Mouse (Mus musculus) frontal cortex, adult 2 months (tissue): Measurements from ENCODE around the gene Wnt5b. TPM values are rescaled to one million over a fixed set of nuclear protein-coding genes. Genes with fewer than 3 reads are reported as not detected.

Source experiments
- DNase-seq, 2 experiments: peaks; one replicate each; pipeline ENCODE4 v3.0.0; 2022; ENCODE audit warnings: low spot score in 1 of 2; ENCODE audit errors: extremely low spot score in 1 of 2
- polyA plus RNA-seq: library from polyadenylated mRNA; depleted of rRNA; stranded (reverse); fragments of >200 nt; gene quantifications from 2 replicates; pipeline ENCODE4 v1.2.3, GENCODE M21; 2012

Gene Wnt5b
- polyA plus RNA-seq, 1 experiment = 2.8 TPM

DNA sequence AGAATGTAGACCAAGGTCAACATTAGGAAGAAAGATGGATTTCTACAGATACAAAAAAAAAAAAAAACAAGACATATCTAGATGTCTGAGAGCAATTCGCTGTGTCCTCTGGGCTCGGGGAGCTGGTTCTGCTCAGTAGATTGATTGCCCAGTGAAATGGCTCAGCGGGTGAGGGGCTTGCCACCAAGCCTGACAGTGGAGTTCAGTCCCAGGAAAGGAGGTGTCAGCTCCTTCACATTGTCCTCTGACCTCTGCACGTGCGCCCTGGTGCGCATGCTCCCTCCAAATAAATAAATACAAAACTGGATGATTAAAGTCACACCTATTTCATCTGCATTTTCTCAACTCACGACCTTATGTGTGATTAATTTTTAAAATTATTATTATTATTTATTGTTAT lies 124.7 kb downstream of the Wnt5b start:
- no peak for DNase-seq

DNA sequence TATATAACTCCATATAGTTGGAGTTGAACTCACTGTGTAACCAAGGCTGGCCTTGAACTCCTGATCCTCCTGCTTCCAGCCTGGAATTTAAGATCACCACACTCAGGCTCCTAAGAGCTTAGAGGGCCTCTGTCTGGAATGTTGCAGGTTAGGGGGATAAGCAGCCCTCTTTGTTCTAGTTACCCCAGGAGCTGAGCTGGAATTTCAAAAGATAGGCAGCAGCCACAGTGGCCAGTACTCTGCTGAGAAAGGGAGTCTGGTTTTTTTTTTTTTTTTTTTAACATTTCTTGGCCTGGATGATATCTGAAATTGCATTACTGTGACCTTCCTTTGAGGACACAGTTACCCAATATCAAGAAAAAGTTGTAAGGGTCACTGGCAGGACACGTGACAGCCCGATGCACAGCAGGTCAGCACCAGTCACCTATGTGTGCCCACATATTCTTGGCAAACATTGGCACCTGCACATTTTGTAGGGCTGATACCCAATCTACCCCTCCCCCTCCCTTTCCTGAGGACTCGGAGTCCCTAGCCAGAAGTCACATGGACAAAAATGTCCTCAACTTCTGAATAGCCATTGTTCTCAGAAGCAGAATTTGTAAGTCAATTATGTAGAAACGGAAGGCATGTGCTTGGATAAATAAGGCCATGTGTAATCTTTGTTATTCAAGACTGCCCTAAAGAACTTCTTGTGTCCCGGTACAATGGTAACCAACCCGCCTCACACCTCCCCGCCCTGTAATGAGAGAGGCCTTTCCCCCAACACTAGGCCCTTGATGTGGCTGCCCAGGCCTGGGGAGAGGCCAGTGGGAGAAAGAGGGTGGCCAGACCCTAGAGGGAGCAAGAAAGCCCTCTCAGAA lies 125.5 kb downstream of the Wnt5b start:
- peak; percentile 25 to 57 for DNase-seq

DNA sequence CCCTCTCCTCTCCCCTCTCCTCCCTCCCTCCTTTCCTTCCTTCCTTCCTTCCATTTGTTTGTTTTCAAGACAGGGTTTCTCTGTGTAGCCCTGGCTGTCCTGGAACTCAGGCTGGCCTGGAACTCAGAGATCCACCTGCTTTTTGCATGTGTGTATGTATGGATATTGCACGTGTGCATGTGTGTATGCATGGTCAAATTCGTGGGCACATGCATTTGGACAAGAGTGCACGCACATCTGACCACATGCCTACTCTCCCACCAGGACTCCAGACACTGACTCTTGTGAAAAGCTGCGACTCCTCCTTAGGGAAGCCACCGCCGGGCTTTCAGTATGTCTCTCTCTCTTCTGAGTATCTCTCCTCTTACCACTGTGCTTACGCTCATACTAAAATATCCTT lies 126.3 kb downstream of the Wnt5b start:
- no peak for DNase-seq

DNA sequence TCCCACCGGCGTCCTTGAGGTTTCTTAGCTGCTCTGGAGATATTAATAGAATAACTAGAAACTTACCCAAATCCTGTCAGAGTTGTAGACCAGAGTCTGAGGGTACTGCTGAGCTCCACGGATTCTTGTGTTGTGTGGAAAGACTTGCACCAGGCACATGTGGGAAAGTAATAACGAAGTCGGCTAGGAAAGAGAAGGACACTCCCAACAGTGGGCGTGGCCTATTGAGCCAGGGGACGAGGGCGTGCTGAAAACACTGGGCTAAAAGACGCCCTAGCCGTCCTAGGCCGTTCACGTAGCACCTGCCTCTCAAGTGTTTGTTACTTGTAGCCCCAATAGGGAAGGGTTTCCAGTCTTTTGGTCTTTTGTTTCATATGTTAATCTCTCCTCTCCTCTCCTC lies 126.8 kb downstream of the Wnt5b start, which contains the start of gene Adipor2:
Gene Adipor2, minus strand, starts transcription at position 351 of the 400 bp plus-strand sequence.
- DNase-seq = peak; percentile 7 to 25

DNA sequence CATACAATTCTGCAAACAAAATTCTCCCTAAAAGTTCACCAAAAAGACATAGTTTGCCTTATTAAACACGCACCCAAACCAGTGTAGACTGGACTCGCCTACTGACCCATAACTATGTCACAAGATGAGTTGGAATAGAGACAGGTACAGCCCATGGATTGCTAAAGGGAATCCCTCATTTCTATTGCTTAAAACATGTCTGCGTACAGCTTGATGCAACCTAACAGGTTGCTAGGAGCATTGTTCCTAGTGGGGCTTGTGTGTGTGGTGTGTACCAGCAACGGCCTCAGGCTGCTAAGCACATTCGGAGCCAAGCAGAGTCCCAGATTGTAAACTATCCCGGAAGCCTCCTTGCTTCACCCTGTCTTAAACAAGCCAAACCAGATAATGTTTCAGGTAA lies 127.5 kb downstream of the Wnt5b start:
- DNase-seq = no peak

- no peak for DNase-seq
These were observed 129.7 kb downstream of the Wnt5b start for GRCm38 (mm10) chr6:119414262-119415043.

- no peak for DNase-seq
These were observed 131.6 kb downstream of the Wnt5b start for GRCm38 (mm10) chr6:119412588-119412987.

DNA sequence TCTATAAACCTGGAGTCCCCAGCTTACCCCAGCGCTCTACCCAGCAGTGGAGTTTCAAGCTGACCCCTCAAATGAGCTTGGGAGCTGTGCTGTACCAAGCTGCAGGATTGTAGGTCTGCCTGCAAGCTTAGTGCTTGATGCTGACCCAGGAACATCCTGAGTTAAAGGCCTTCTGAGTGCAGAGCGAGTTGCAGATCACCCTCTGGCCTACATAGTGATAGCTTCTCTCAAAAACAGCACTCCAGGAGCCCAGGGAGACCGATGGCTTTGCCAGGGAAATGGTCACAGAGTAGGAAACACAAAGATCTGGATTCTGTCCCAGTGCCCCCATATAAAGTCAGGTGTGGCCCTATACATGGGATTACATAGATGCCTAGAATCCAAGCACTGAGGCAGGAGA lies 132.6 kb downstream of the Wnt5b start:
- no peak for DNase-seq

- DNase-seq = no peak
These were observed 134.4 kb downstream of the Wnt5b start for GRCm38 (mm10) chr6:119409766-119410165.

DNA sequence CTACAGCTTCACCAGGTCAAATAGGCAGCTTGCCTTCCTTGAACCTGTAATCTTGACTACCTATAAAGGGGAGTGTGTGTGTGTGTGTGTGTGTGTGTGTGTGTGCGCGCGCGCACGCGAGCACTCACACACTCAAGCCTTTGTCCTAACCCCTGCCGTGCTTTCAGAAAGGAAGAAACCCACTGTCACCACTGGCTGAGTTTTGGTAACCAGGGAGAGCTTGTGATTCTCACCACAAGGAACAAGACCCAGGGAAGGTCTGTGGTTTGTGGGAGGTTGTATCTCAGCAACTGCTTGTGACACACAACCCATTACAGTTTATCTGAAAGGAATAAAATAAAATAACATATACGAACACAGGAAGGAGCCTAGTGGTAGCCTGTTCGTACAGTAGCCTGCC lies 135.6 kb downstream of the Wnt5b start:
- DNase-seq = no peak

DNA sequence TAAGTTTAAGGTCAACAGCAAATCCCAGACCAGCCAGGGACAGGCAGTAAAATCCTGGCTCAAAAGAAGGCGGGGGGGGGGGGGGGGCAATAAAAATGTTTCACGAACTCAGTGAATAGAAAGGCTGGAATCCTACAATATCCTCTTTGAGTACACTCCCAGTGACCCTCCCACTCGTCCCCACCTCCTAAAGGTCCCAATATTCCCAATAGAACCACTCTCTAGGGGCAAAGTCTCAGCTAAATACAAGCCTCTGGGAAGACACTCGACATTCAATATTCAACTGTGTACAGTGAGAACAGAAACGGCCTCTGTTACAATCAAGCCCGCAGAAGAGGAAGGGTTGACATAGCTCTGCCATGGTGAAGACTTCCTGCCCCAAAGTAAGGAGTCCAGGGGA lies 136.3 kb downstream of the Wnt5b start:
- no peak for DNase-seq

GRCm38 (mm10) chr6:119406528-119406927 lies 137.6 kb downstream of the Wnt5b start:
- no peak for DNase-seq

DNA sequence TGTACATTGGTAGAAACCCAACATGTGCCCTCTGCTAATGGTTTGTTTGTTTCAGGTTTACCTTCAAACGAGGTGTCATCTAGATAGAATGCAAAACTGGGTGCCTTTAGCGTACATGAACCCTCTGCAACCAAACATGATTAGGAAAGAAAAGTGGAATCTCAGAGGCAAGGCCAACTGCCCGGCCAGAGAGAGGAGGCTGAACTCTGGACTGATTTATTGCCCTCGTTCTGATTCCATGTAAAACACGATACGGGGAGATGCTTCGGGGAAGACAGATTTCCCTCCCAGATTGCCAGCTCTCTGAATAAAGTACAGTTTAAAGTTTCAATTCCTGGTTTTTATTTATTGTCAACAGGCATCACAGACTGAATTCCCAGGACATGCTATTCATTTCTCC lies 138.8 kb downstream of the Wnt5b start:
- no peak for DNase-seq

GRCm38 (mm10) chr6:119404854-119405253 lies 139.3 kb downstream of the Wnt5b start:
- no peak for DNase-seq

- no peak for DNase-seq
These were observed 141.2 kb downstream of the Wnt5b start for GRCm38 (mm10) chr6:119402976-119403375.

- no peak for DNase-seq
These were observed 142.4 kb downstream of the Wnt5b start for GRCm38 (mm10) chr6:119401545-119402304.

GRCm38 (mm10) chr6:119400649-119401048 lies 143.5 kb downstream of the Wnt5b start:
- no peak for DNase-seq

- DNase-seq = no peak
These were observed 144.8 kb downstream of the Wnt5b start for GRCm38 (mm10) chr6:119399371-119399770.

- DNase-seq = no peak
These were observed 147.9 kb downstream of the Wnt5b start for GRCm38 (mm10) chr6:119396309-119396634.

- no peak for DNase-seq
These were observed 148.5 kb downstream of the Wnt5b start for GRCm38 (mm10) chr6:119395421-119396308.
